Mouse (Mus musculus) liver, embryonic 14.5 days (tissue): ENCODE data around the gene Snx14. TPM values are rescaled to one million over a fixed set of nuclear protein-coding genes. Genes with fewer than 3 reads are reported as not detected.
A peak's percentile ranks its signal among the peaks of the same experiment; 100 is the strongest.
"Not testable (repeated sequence)": the region's sequence is repeated elsewhere in the genome, so short reads cannot be mapped to it uniquely, and the experiment has no call there.

Experiments
- ATAC-seq: fragments of 200-750 bp; cut with Nextera tagmentation; 2 replicates; pipeline ENCODE4 v1.8.0; 2017; ENCODE audit warnings: moderate number of reproducible peaks, mild to moderate bottlenecking, moderate library complexity; ENCODE audit not compliant: insufficient read depth
- DNase-seq, 3 experiments: peaks; one replicate each; pipeline ENCODE4 v3.0.0-alpha.2; 2012 to 2013; ENCODE audit warnings: low read depth in 3 of 3, low spot score in 3 of 3
- H3K27ac ChIP-seq: fragments of 300-500 bp; sonication (generic); 2 replicates; pipeline ENCODE4 v1.5.1; 2014; ENCODE audit warnings: moderate library complexity, mild to moderate bottlenecking, control low read depth, inconsistent platforms
- H3K27me3 ChIP-seq: fragments of 300-500 bp; sonication (generic); 2 replicates; pipeline ENCODE4 v1.6.1; 2014; ENCODE audit warnings: mild to moderate bottlenecking, low read length, moderate library complexity; ENCODE audit not compliant: control insufficient read depth, insufficient read depth
- H3K36me3 ChIP-seq: fragments of 300-500 bp; sonication (generic); replicated peaks from 2 replicates; pipeline ENCODE4 v1.6.1; 2014; ENCODE audit warnings: low read depth; ENCODE audit not compliant: control insufficient read depth, insufficient read depth
- H3K4me1 ChIP-seq, 2 experiments: fragments of 200-500 bp in 1 of 2; fragments of 300-500 bp in 1 of 2; sonication (generic) in 1 of 2; replicated peaks; 2 replicates each; pipeline ENCODE4 v1.6.1; 2012 to 2014; ENCODE audit warnings: antibody characterized with exemption in 1 of 2, inconsistent platforms in 1 of 2, low read length in 1 of 2; ENCODE audit not compliant: control insufficient read depth in 2 of 2, insufficient read depth in 2 of 2
- H3K4me2 ChIP-seq: fragments of 300-500 bp; sonication (generic); 2 replicates; pipeline ENCODE4 v1.6.1; 2014; ENCODE audit warnings: low read depth, mild to moderate bottlenecking, control low read depth, moderate library complexity
- H3K4me3 ChIP-seq, 2 experiments: fragments of 200-500 bp in 1 of 2; fragments of 300-500 bp in 1 of 2; sonication (generic) in 1 of 2; 2 replicates each; pipeline ENCODE4 v1.5.1; 2012 to 2014; ENCODE audit warnings: low read depth in 2 of 2, low read length in 2 of 2, mild to moderate bottlenecking in 2 of 2, control low read depth in 1 of 2, inconsistent platforms in 1 of 2, moderate library complexity in 1 of 2; ENCODE audit not compliant: insufficient read depth in 1 of 2
- H3K9ac ChIP-seq: fragments of 300-500 bp; sonication (generic); replicated peaks from 2 replicates; pipeline ENCODE4 v1.6.1; 2014; ENCODE audit warnings: mild to moderate bottlenecking, control low read depth, moderate library complexity
- H3K9me3 ChIP-seq: fragments of 300-500 bp; sonication (generic); 2 replicates; pipeline ENCODE4 v1.6.1; 2016; ENCODE audit warnings: low read length, mixed read lengths; ENCODE audit not compliant: control insufficient read depth
- CTCF ChIP-seq: IDR thresholded peaks from 2 replicates; pipeline ENCODE4 v1.5.1; 2016; ENCODE audit warnings: antibody characterized with exemption, low read depth, control low read depth
- EP300 ChIP-seq: IDR thresholded peaks from 2 replicates; pipeline ENCODE4 v1.6.1; 2016; ENCODE audit warnings: antibody characterized with exemption, low read depth
- WGBS: fragments of 180-500 bp; shearing (Covaris S2); extraction: QIAGEN DNeasy Blood & Tissue Kit; methylation state at CpG from one replicate; pipeline ENCODE4 v1.1.7; 2014; ENCODE audit not compliant: insufficient replicate concordance; 5-methylcytosine and 5-hydroxymethylcytosine counted together
- polyA plus RNA-seq, 2 experiments: library from polyadenylated mRNA; depleted of rRNA in 1 of 2; stranded (reverse) in 1 of 2; unstranded in 1 of 2; fragments of >200 nt; fragmentation: Nextera tagmentation in 1 of 2; extraction: Ambion mirVana in 1 of 2; gene quantifications; 2 replicates each; pipeline versions ENCODE4 v1.2.1 to v1.2.3; 2012 to 2014

Snx14 gene
- polyA plus RNA-seq, 2 experiments, result 8.6 to 9.9 TPM

DNA sequence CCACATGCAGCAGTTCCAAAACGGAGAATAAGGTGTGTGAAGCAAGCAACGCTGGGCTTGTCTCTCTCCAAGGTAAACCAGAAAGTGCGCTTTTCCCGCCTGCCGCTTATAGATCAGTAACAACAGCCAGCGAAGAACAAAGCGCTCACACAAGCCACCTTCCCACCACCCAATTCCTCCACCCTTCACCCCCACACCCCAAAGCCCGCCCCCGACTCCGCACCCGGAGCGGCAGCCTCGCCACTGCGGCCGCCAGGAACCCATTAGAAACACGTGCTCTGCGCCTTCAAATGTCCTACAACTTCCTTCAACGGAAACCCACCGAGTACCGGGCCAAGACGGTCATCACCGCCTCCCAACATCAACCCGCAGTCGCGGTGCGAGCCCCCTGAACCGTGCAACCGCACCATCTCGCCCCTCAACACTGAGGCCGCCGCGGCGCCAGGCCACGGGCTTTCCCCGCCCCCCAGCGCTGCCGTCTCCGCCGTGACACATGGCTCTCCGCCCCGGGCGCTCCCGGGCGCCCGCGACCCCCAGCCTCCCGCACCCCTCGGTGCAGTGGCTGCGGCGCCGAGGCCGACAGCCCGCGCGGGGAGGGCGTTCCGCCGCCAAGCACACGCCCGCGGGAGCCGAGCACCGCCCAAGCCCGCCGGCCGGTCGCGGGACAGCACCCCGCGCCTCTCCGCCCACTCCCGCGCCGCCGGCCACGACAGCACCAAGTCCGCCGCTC, 42.5 kb upstream of the Snx14 start:
- H3K27me3 ChIP-seq, result no peaks in the 10 kb centered on the region; the same call in 1 of the 2 replicates
- under 1% methylated on average over 67 of the region's 78 CpGs for WGBS
- peak; percentile 36 for ATAC-seq

DNA sequence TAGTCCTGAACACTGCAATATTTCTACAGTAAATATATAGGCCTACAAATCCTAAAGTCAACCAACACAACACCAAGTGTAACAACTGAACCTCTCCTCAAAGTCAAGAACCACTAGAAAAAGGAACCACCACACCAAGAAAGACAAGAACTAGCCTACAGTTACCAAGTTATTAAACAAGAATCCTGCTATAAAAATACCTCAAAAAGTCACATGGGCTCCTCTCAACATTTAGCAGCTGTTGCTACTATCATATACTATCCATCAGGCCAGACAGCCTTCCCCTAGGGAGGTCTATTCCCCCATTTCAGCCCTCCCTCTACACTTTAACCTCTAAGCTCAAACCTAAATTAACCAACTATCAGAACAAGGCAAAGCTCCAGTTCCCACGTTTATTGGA, 41.4 kb upstream of the Snx14 start:
- no peak overlapping the region for H3K27ac ChIP-seq
- WGBS, result 2% methylated on average over 1 of the region's 1 CpGs
- H3K4me1 ChIP-seq, result peaks cover 7 to 9% of the 10 kb centered on the region in 2 experiments
- H3K36me3 ChIP-seq, result peaks cover 38% of the 10 kb centered on the region
- H3K4me2 ChIP-seq, result peak overlapping the region; percentile 97
- TF ChIP-seq CTCF, result no peak
- TF ChIP-seq EP300, result no peak
- peak overlapping the region; percentile 95 for H3K9ac ChIP-seq
- H3K9me3 ChIP-seq, result no peaks in the 10 kb centered on the region
- no peak for DNase-seq
- no peak for ATAC-seq
- H3K4me3 ChIP-seq, result peak overlapping the region; percentile 21 to 94
- H3K27me3 ChIP-seq, result no peaks in the 10 kb centered on the region; the same call in 1 of the 2 replicates

More for the DNA sequence above, 42.5 kb upstream of the Snx14 start:
- peak overlapping the region; percentile 95 for H3K9ac ChIP-seq
- DNase-seq, result peak in 1 of 3 experiments; percentile 27
- peaks cover 7 to 9% of the 10 kb centered on the region in 2 experiments for H3K4me1 ChIP-seq
- H3K4me2 ChIP-seq, result peak overlapping the region; percentile 97
- peaks cover 31% of the 10 kb centered on the region for H3K36me3 ChIP-seq
- H3K9me3 ChIP-seq, result no peaks in the 10 kb centered on the region
- peak overlapping the region; percentile 87 to 94 for H3K4me3 ChIP-seq
- H3K27ac ChIP-seq, result peak overlapping the region; percentile 72
- TF ChIP-seq CTCF (no peak), EP300 (no peak)

DNA sequence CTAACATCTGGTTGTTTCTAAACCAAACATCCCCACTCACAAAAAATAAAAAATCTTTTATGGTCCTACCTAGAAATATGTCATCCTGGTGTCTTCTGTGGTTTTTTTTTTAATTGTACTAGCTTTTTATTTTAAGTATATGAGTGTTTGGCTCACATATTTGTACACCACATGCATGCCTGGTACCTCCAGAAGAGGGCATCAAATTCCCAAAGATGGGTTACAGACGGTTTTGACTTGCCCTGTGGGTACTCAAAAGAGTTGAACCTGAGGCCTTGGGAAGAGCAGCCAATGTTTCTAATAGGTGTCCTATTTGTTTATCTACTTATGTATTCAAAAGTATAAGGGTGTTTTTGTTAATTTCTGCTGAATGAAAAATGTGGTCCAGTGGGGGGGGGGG, 37.4 kb upstream of the Snx14 start:
- Histone ChIP-seq H3K9ac (no peak overlapping the region), H3K9me3 (no peaks in the 10 kb centered on the region), H3K36me3 (peaks cover 63% of the 10 kb centered on the region), H3K4me1 (peaks cover 2 to 7% of the 10 kb centered on the region in 2 experiments; a peak in 3 of 4 replicates), H3K4me3 (no peak overlapping the region), H3K27ac (no peak overlapping the region), H3K27me3 (no peaks in the 10 kb centered on the region), H3K4me2 (no peak overlapping the region)
- TF ChIP-seq CTCF (no peak), EP300 (no peak)
- DNase-seq, result no peak
- no peak for ATAC-seq
- WGBS, result 63% methylated on average over 1 of the region's 1 CpGs

DNA sequence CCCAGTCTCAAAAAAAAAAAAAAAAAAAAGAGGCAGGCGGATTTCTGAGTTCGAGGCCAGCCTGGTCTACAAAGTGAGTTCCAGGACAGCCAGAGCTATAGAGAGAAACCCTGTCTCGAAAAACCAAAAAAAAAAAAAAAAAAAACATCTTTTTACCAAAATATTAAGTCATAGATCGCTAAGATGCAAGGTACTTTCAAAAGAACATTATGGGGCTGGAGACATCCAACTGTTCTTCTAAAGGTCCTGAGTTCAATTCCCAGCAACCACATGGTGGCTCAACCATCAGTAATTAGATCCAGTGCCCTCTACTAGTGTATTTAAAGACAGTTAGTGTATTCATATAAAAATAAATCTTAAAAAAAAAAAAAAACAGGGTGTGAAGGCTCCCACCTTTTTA, 22.3 kb upstream of the Snx14 start:
- WGBS, result 73% methylated on average over 4 of the region's 4 CpGs
- not testable (repeated sequence) for DNase-seq, H3K4me1 ChIP-seq, ATAC-seq, H3K4me3 ChIP-seq, H3K27ac ChIP-seq, H3K9me3 ChIP-seq, H3K27me3 ChIP-seq, H3K4me2 ChIP-seq, H3K9ac ChIP-seq
- H3K36me3 ChIP-seq, result peaks cover 45% of the 10 kb centered on the region

DNA sequence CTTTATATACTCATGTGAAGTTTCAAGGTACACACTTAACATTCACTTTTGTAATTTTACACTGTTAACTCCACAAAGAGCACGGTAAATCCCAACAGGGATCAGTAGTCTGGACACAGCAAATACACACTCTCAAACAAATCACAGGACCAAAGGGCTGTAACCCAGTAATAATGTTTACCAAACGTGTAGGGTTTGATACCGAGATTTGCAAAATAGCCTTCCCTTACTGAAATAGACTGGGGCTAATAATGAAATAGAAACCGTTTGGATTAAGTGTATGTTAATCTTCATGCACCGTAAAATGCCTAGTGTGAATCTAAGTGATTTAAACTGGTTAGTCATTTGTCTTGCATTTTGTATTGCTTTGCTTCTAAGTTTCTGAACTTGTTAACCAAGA, 1.2 kb upstream of the Snx14 start:
- H3K4me1 ChIP-seq, result peaks cover 9 to 10% of the 10 kb centered on the region in 2 experiments
- H3K4me2 ChIP-seq, result peak overlapping the region; percentile 94
- DNase-seq, result no peak
- no peaks in the 10 kb centered on the region for H3K27me3 ChIP-seq
- no peak for TF ChIP-seq CTCF
- no peak for TF ChIP-seq EP300
- no peak overlapping the region for H3K9ac ChIP-seq
- peaks cover 3% of the 10 kb centered on the region for H3K36me3 ChIP-seq
- WGBS, result 25% methylated on average over 5 of the region's 5 CpGs
- no peak overlapping the region for H3K4me3 ChIP-seq
- no peaks in the 10 kb centered on the region for H3K9me3 ChIP-seq
- no peak for ATAC-seq
- no peak overlapping the region for H3K27ac ChIP-seq
